Mouse (Mus musculus): ENCODE measurements around the gene Aldh1a2. TPM values are rescaled to one million over a fixed set of nuclear protein-coding genes. Genes with fewer than 3 reads are reported as not detected.

Gene Aldh1a2
- total RNA-seq, 2 experiments from 2014 or later = 5.6 to 7.9 TPM

- intact Hi-C loops (cut with DNase I) = loop anchor here (10.0 kb wide), 3 partner anchors 144 to 404 kb away; no protein-coding TSS in a partner anchor
- DNase-seq (ENCODE audit: low spot score in 2 of 2) = peak; percentile 23 to 46
These were observed 4.7 kb upstream of the Aldh1a2 start for GRCm38 (mm10) chr9:71210870-71211269.

GRCm38 (mm10) chr9:71213636-71214035 is 2.0 kb upstream of the Aldh1a2 start:
- no peak for DNase-seq (ENCODE audit: low spot score in 2 of 2)
- intact Hi-C loops (cut with DNase I) = loop anchor here (10.0 kb wide), 3 partner anchors 141 to 401 kb away; no protein-coding TSS in a partner anchor

DNA sequence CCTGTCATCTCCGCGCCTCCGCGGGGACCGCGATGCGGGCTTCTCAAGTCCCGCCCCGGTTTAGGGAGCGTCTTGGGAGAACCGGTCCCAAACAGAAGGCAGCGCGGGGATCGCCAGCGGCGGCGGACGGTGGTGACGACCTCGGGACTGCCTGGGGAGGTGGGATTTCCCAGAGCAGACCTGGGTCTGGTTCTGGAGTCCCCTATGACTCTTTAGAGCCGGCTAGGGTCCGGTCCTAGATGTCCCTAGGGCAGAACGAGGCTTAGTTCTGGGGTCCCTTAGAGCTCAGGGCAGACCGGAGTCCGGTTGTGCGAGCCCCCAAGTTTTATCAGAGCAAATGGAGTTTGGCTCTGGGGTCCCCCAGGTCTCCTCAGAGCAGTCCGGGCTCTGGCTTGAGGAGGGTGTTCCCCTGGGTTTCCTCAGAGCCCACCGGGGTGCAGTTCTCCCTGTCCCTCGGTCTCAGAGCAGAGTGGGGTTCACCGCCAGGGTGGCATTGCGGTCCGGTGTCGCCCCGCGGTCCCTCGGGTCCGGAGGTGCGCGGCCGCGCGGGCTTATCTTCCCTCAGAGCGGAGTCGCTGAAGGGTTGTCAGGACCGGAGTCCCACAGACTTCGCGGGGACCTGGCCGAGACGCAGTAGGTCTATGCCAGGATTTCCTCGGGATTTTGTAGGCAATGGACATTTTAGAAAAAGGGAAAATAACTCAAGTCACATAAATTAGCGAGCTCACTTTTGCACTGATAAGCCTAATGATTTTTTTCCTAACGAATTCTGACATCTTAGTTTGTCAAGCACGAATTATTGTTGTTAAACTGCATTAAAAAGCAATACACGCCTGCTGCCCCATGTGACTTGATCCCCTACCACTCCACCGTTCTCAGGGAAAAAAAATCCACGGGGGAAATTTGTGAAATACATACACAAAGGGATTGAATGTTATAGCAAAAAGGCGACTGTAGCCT is 727 bp downstream of the Aldh1a2 start:
- intact Hi-C loops (cut with DNase I) = loop anchor here (10.0 kb wide), 3 partner anchors 138 to 398 kb away; no protein-coding TSS in a partner anchor
- DNase-seq (ENCODE audit: low spot score in 2 of 2) = peak; percentile 4 to 6

GRCm38 (mm10) chr9:71216996-71217792 is 1.6 kb downstream of the Aldh1a2 start:
- DNase-seq (ENCODE audit: low spot score in 2 of 2) = no peak
- intact Hi-C loops (cut with DNase I) = loop anchor here (10.0 kb wide), 3 partner anchors 138 to 398 kb away; no protein-coding TSS in a partner anchor

GRCm38 (mm10) chr9:71217793-71218095 is 2.2 kb downstream of the Aldh1a2 start:
- intact Hi-C loops (cut with DNase I) = loop anchor here (10.0 kb wide), 3 partner anchors 137 to 397 kb away; no protein-coding TSS in a partner anchor

DNA sequence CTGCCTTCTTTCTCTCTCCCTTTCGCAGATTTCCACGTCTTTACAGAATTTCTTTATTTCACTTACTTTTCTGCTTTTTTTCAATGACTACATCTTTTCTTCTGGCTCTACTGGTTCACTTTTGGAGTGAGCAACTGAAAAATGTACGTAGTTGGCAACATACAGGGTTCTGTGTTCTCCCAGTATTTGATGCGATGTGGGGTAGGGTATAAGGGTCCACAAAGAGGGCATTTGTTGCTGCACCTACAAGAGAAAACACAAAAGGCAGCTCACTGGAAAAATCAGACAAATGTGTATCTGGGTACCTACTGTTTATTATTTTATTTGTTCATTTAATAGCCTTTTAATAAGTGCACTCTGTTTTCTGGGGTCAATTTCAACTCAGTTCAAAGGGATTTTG is 3.6 kb downstream of the Aldh1a2 start:
- intact Hi-C loops (cut with DNase I) = loop anchor here (10.0 kb wide), 3 partner anchors 136 to 396 kb away; no protein-coding TSS in a partner anchor
- no peak for DNase-seq (ENCODE audit: low spot score in 2 of 2)

More at GRCm38 (mm10) chr9:71217793-71218095, 2.2 kb downstream of the Aldh1a2 start:
- no peak for DNase-seq (ENCODE audit: low spot score in 2 of 2)

DNA sequence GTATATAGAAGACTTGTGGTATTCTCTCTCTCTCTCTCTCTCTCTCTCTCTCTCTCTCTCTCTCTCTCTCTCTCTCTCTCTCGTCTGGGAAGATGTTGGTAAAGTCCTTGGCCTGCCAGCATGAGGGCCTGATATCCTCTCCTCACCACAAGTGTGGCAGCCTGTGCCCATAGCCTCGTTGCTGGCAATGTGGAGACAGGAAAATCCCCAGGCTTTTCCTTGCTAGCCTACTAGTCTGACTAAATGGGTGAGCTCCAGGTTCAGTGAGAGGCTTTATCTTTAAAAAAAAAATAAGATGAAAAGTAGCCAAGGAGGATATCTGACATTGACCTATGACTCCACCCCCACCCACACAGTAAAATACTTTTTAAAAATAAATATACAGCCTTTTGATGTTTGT is 4.8 kb downstream of the Aldh1a2 start:
- no peak for DNase-seq (ENCODE audit: low spot score in 2 of 2)
- intact Hi-C loops (cut with DNase I) = loop anchor here (2.0 kb wide), 1 partner anchor 1464 kb away; no protein-coding TSS in a partner anchor

GRCm38 (mm10) chr9:71227226-71227970 is 11.8 kb downstream of the Aldh1a2 start:
- intact Hi-C loops (cut with DNase I) = no loop called here
- no peak for DNase-seq (ENCODE audit: low spot score in 2 of 2)

DNA sequence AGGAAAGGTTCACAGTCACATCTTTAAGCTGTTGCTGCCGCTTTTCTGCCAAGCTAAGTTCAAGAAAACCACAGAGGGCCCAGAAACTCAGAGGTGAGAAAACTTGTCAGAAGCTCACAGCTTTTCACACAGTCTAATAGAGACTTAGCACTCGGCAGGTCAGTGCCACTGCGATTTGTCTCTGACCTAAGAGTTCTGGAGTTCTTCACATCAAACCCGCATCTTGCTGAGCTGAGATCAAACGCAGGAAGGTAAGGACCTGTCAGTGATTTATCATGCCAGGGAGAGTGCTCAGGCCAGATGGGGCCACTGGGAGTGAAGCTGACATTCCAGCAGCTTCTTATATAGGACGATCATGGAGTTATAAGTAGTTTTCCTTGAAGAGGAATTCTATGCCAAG is 14.4 kb downstream of the Aldh1a2 start:
- DNase-seq (ENCODE audit: low spot score in 2 of 2) = no peak

GRCm38 (mm10) chr9:71236540-71236939 is 21.0 kb downstream of the Aldh1a2 start:
- intact Hi-C loops (cut with DNase I) = no loop called here

More for the DNA sequence above, 14.4 kb downstream of the Aldh1a2 start:
- intact Hi-C loops (cut with DNase I) = no loop called here

DNA sequence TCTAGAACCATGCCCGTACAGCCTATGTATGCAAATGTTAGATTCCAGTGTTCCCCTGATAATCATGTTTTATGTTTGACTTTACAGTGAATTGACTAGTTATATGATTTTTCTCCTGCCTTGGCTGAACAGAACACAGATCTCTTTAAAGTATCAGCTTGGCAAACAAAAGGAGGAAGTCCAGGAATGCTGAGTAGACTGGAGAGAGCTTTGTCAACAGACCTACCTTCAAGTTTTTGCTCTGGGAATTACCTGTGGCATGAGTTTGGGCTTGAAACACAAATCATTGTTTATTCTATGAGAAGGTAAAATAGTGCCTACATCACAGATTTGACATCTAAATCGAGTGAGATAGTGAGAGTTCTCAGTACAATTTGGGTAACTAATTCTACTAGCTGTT is 24.3 kb downstream of the Aldh1a2 start:
- no peak for DNase-seq (ENCODE audit: low spot score in 2 of 2)
- intact Hi-C loops (cut with DNase I) = no loop called here

More at GRCm38 (mm10) chr9:71236540-71236939, 21.0 kb downstream of the Aldh1a2 start:
- DNase-seq (ENCODE audit: low spot score in 2 of 2) = no peak

- no peak for DNase-seq (ENCODE audit: low spot score in 2 of 2)
- intact Hi-C loops (cut with DNase I) = no loop called here
These were observed 26.2 kb downstream of the Aldh1a2 start for GRCm38 (mm10) chr9:71241515-71242411.

DNA sequence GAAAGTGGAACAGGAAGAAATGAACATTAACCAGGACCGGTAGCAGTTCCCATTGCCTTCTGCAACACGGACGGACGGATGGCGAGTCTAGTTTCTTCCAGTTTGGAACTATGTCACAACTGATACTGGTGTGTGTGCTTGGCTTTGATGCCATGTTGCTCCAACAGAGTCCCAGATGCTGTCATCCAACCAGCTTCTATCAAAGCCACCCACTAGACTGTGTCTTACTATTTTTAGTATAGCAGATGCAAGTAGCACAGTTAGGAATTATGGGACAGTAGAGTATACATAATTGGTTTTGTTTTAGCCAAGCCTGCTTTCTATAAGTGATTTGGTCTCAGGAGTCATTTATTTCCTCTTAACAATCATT is 26.8 kb downstream of the Aldh1a2 start:
- intact Hi-C loops (cut with DNase I) = no loop called here
- DNase-seq (ENCODE audit: low spot score in 2 of 2) = no peak

GRCm38 (mm10) chr9:71254380-71254779 is 38.8 kb downstream of the Aldh1a2 start:
- intact Hi-C loops (cut with DNase I) = no loop called here
- no peak for DNase-seq (ENCODE audit: low spot score in 2 of 2)

- DNase-seq (ENCODE audit: low spot score in 2 of 2) = no peak
- intact Hi-C loops (cut with DNase I) = no loop called here
These were observed 47.1 kb downstream of the Aldh1a2 start for GRCm38 (mm10) chr9:71262711-71263110.

- DNase-seq (ENCODE audit: low spot score in 2 of 2) = no peak
- intact Hi-C loops (cut with DNase I) = no loop called here
These were observed 54.1 kb downstream of the Aldh1a2 start for GRCm38 (mm10) chr9:71269711-71270110.

DNA sequence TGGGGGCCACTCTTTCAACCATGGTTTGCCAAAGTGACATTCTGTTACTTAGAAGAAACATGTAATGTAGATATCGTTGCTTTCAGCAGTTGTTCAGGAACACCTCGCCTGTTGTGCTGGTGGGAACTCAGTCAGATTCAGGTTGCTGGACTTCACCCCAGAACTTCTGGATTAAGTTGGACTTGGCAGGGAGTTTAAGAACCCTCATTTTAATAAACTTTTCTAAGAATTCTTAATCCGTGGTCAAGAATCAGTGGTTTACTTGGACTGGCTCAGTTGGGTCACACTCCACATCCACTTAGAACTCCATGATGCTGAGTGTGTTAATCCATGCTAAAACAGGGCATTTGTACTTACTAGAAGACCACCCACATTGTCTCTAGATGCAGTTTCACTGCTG is 54.6 kb downstream of the Aldh1a2 start:
- DNase-seq (ENCODE audit: low spot score in 2 of 2) = no peak
- intact Hi-C loops (cut with DNase I) = no loop called here

- intact Hi-C loops (cut with DNase I) = no loop called here
- no peak for DNase-seq (ENCODE audit: low spot score in 2 of 2)
These were observed 60.6 kb downstream of the Aldh1a2 start for GRCm38 (mm10) chr9:71276149-71276721.

All from left cerebral cortex, postnatal 36 days (tissue).